Mouse (Mus musculus) neural tube, embryonic 11.5 days (tissue): ENCODE results near the gene Gldc. TPM values are rescaled to one million over a fixed set of nuclear protein-coding genes. Genes with fewer than 3 reads are reported as not detected.
A peak's percentile ranks its signal among the peaks of the same experiment; 100 is the strongest.
"Not testable (repeated sequence)": the region's sequence is repeated elsewhere in the genome, so short reads cannot be mapped to it uniquely, and the experiment has no call there.

Source experiments
- ATAC-seq: fragments of 200-750 bp; cut with Nextera tagmentation; 2 replicates; pipeline ENCODE4 v1.8.0; 2017; ENCODE audit warnings: moderate number of reproducible peaks, mild to moderate bottlenecking, moderate TSS enrichment, moderate library complexity; ENCODE audit not compliant: insufficient read depth, low FRiP score, low TSS enrichment
- DNase-seq: peaks from one replicate; pipeline ENCODE4 v3.0.0-alpha.2; 2015; ENCODE audit warnings: low spot score
- H3K27ac ChIP-seq: fragments of 300-500 bp; sonication (generic); 2 replicates; pipeline ENCODE4 v1.5.1; 2014; ENCODE audit warnings: low read depth, mild to moderate bottlenecking, low read length
- H3K27me3 ChIP-seq: fragments of 300-500 bp; sonication (generic); 2 replicates; pipeline ENCODE4 v1.6.1; 2014; ENCODE audit warnings: mild to moderate bottlenecking, low read length, mixed read lengths; ENCODE audit not compliant: control insufficient read depth, insufficient read depth
- H3K36me3 ChIP-seq: fragments of 300-500 bp; sonication (generic); 2 replicates; pipeline ENCODE4 v1.6.1; 2014; ENCODE audit warnings: mild to moderate bottlenecking, low read length, moderate library complexity, mixed read lengths; ENCODE audit not compliant: control insufficient read depth, insufficient read depth
- H3K4me1 ChIP-seq: fragments of 300-500 bp; sonication (generic); 2 replicates; pipeline ENCODE4 v1.6.1; 2014; ENCODE audit warnings: low read length, mixed read lengths; ENCODE audit not compliant: control insufficient read depth, insufficient read depth
- H3K4me2 ChIP-seq: fragments of 300-500 bp; sonication (generic); 2 replicates; pipeline ENCODE4 v1.6.1; 2014; ENCODE audit warnings: low read depth, mild to moderate bottlenecking, moderate library complexity
- H3K4me3 ChIP-seq: fragments of 300-500 bp; sonication (generic); 2 replicates; pipeline ENCODE4 v1.5.1; 2014; ENCODE audit warnings: low read depth, low read length
- H3K9ac ChIP-seq: fragments of 300-500 bp; sonication (generic); 2 replicates; pipeline ENCODE4 v1.6.1; 2014; ENCODE audit warnings: mild to moderate bottlenecking, low read length
- H3K9me3 ChIP-seq: fragments of 300-500 bp; sonication (generic); 2 replicates; pipeline ENCODE4 v1.6.1; 2016; ENCODE audit warnings: low read length; ENCODE audit not compliant: control insufficient read depth
- WGBS: fragments of 180-500 bp; shearing (Covaris S2); extraction: QIAGEN DNeasy Blood & Tissue Kit; methylation state at CpG from one replicate; pipeline ENCODE4 v1.1.7; 2014; 5-methylcytosine and 5-hydroxymethylcytosine counted together
- polyA plus RNA-seq: library from polyadenylated mRNA; unstranded; fragments of >200 nt; fragmentation: Nextera tagmentation; extraction: Ambion mirVana; gene quantifications from 2 replicates; pipeline ENCODE4 v1.2.1, GENCODE M21; 2014

The Gldc gene
- polyA plus RNA-seq: 19.6 and 22.2 TPM in 2 replicates

GRCm38 (mm10) chr19:30174919-30175571, at the start of gene Gldc:
Gene Gldc, minus strand, starts transcription at chr19:30175429.
- Histone ChIP-seq H3K27me3 (no peaks in the 10 kb centered on the region), H3K4me2 (peak within 1 kb of the TSS; percentile 83), H3K4me3 (peak within 1 kb of the TSS; percentile 59), H3K9ac (peak within 1 kb of the TSS; percentile 63), H3K36me3 (no peaks in the 10 kb centered on the region), H3K9me3 (0 out of 2 replicates have a peak, but pooled peaks cover 2% of the 10 kb centered on the region), H3K27ac (peak within 1 kb of the TSS; percentile 30; the same call in 1 of the 2 replicates), H3K4me1 (no peaks in the 10 kb centered on the region; the same call in 1 of the 2 replicates)
- DNase-seq: peak; percentile 83
- WGBS: 0% methylated on average over 52 of the region's 53 CpGs
- ATAC-seq: peak; percentile 95

- not testable (repeated sequence) for DNase-seq, H3K36me3 ChIP-seq, H3K4me3 ChIP-seq, H3K4me1 ChIP-seq, H3K27me3 ChIP-seq, H3K27ac ChIP-seq, ATAC-seq, H3K9me3 ChIP-seq, H3K9ac ChIP-seq, H3K4me2 ChIP-seq
- 84% methylated on average over 8 of the region's 8 CpGs for WGBS
These were observed 47.4 kb upstream of the Gldc start for GRCm38 (mm10) chr19:30222593-30222992.

- H3K36me3 ChIP-seq: no peaks in the 10 kb centered on the region
- no peak overlapping the region for H3K9ac ChIP-seq
- WGBS: 28% methylated on average over 7 of the region's 7 CpGs
- H3K27me3 ChIP-seq: no peaks in the 10 kb centered on the region
- ATAC-seq (no peak), DNase-seq (peak; percentile 54)
- no peak overlapping the region for H3K27ac ChIP-seq
- H3K4me2 ChIP-seq: no peak overlapping the region
- no peak overlapping the region for H3K4me3 ChIP-seq
- H3K9me3 ChIP-seq: no peaks in the 10 kb centered on the region
- no peaks in the 10 kb centered on the region for H3K4me1 ChIP-seq
These were observed 42.1 kb upstream of the Gldc start for GRCm38 (mm10) chr19:30217335-30217734.

GRCm38 (mm10) chr19:30216186-30216585, 41.0 kb upstream of the Gldc start:
- DNase-seq: no peak
- Histone ChIP-seq H3K36me3 (no peaks in the 10 kb centered on the region), H3K4me1 (no peaks in the 10 kb centered on the region), H3K4me2 (no peak overlapping the region), H3K9me3 (no peaks in the 10 kb centered on the region), H3K27me3 (no peaks in the 10 kb centered on the region), H3K9ac (no peak overlapping the region), H3K27ac (no peak overlapping the region), H3K4me3 (no peak overlapping the region)
- no peak for ATAC-seq
- WGBS: 83% methylated on average over 4 of the region's 4 CpGs

GRCm38 (mm10) chr19:30215736-30216135, 40.5 kb upstream of the Gldc start:
- H3K27me3 ChIP-seq, H3K9me3 ChIP-seq, DNase-seq, H3K4me3 ChIP-seq, H3K4me1 ChIP-seq, H3K9ac ChIP-seq, H3K36me3 ChIP-seq, ATAC-seq, H3K27ac ChIP-seq, H3K4me2 ChIP-seq: not testable (repeated sequence)
- WGBS: 69% methylated on average over 2 of the region's 2 CpGs

GRCm38 (mm10) chr19:30214026-30214425, 38.8 kb upstream of the Gldc start:
- H3K36me3 ChIP-seq: no peaks in the 10 kb centered on the region
- WGBS: 26% methylated on average over 2 of the region's 2 CpGs
- ATAC-seq (no peak), DNase-seq (no peak)
- H3K9ac ChIP-seq: no peak overlapping the region
- no peaks in the 10 kb centered on the region for H3K27me3 ChIP-seq
- H3K4me3 ChIP-seq: no peak overlapping the region
- no peak overlapping the region for H3K27ac ChIP-seq
- H3K4me2 ChIP-seq: no peak overlapping the region
- no peaks in the 10 kb centered on the region for H3K9me3 ChIP-seq
- no peaks in the 10 kb centered on the region for H3K4me1 ChIP-seq

- DNase-seq, H3K4me2 ChIP-seq, H3K27ac ChIP-seq, H3K4me3 ChIP-seq, H3K4me1 ChIP-seq, H3K9me3 ChIP-seq, H3K27me3 ChIP-seq, H3K36me3 ChIP-seq, ATAC-seq, H3K9ac ChIP-seq: not testable (repeated sequence)
- WGBS: 89% methylated on average over 7 of the region's 8 CpGs
These were observed 33.8 kb upstream of the Gldc start for GRCm38 (mm10) chr19:30209006-30209405.

- Histone ChIP-seq H3K4me2 (no peak overlapping the region), H3K27me3 (no peaks in the 10 kb centered on the region), H3K4me3 (no peak overlapping the region), H3K27ac (no peak overlapping the region), H3K4me1 (no peaks in the 10 kb centered on the region), H3K9me3 (no peaks in the 10 kb centered on the region), H3K9ac (no peak overlapping the region), H3K36me3 (no peaks in the 10 kb centered on the region)
- WGBS: 75% methylated on average over 1 of the region's 1 CpGs
- DNase-seq: no peak
- ATAC-seq: no peak
These were observed 31.8 kb upstream of the Gldc start for GRCm38 (mm10) chr19:30206981-30207380.

GRCm38 (mm10) chr19:30205874-30206273, 30.6 kb upstream of the Gldc start:
- Histone ChIP-seq H3K9ac (no peak overlapping the region), H3K9me3 (no peaks in the 10 kb centered on the region), H3K27ac (no peak overlapping the region), H3K4me2 (no peak overlapping the region), H3K27me3 (no peaks in the 10 kb centered on the region), H3K36me3 (no peaks in the 10 kb centered on the region), H3K4me1 (no peaks in the 10 kb centered on the region), H3K4me3 (no peak overlapping the region)
- ATAC-seq (no peak), DNase-seq (no peak)
- 84% methylated on average over 4 of the region's 4 CpGs for WGBS
